Mouse (Mus musculus) thymus, postnatal 0 days (tissue): ENCODE results near the gene Irs1. TPM values are rescaled to one million over a fixed set of nuclear protein-coding genes. Genes with fewer than 3 reads are reported as not detected.

Experiments
- DNase-seq: peaks from one replicate; pipeline ENCODE4 v3.0.0-alpha.2; 2015; ENCODE audit warnings: low spot score
- polyA plus RNA-seq: library from polyadenylated mRNA; unstranded; fragments of >200 nt; fragmentation: Nextera tagmentation; extraction: Ambion mirVana; gene quantifications from 2 replicates; pipeline ENCODE4 v1.2.1, GENCODE M21; 2015

Gene Irs1
- polyA plus RNA-seq, 1 experiment from 2014 or later = 0.72 TPM

DNA sequence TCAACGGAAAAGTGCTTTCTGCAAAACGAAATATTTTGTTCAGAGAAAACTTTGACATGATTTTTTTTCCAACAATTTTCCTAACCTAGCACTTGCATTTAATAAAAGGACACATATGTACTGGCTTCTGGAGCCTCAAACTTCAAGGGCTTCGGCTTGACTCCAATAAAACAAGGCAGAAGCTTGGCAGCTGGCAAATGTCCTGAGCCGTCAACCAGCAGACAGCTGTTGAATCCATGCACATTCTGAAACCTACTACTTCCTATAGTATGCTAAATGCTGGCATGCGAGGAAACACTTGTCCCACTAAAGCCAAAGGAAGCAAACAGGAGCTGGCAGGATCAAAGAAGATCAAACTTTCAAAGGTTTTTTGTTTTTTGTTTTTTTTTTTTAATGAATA lies 33.8 kb downstream of the Irs1 start:
- DNase-seq = no peak

DNA sequence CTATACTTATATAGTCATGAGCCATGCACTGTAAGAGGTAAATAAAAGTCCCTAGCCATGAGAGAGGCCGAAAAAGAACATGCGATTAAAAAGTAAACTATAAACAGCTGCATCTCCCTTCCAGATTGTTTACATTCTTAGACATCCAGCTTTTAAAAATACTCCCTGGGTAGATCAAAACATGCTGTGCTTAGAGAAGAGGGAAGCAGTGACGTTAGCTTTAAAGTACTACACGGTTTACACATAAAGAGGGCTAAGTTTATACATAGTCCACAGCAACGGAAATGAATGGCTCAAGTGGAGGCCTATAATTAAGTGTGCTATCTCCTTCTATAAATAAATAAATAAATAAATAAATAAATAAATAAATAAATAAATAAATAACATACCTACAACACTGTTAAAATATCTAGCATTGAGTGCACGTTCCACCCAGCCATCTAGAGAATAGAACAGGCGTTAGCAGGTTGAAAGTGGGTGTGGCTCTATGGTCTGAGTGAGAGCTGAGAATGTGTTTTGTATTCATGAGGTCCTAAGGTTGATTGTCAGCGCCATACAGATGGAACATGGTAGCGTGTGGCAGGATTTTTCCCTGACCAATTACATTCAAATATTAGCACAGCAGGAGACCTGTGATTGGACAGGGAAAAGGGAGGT lies 37.3 kb downstream of the Irs1 start:
- no peak for DNase-seq

DNA sequence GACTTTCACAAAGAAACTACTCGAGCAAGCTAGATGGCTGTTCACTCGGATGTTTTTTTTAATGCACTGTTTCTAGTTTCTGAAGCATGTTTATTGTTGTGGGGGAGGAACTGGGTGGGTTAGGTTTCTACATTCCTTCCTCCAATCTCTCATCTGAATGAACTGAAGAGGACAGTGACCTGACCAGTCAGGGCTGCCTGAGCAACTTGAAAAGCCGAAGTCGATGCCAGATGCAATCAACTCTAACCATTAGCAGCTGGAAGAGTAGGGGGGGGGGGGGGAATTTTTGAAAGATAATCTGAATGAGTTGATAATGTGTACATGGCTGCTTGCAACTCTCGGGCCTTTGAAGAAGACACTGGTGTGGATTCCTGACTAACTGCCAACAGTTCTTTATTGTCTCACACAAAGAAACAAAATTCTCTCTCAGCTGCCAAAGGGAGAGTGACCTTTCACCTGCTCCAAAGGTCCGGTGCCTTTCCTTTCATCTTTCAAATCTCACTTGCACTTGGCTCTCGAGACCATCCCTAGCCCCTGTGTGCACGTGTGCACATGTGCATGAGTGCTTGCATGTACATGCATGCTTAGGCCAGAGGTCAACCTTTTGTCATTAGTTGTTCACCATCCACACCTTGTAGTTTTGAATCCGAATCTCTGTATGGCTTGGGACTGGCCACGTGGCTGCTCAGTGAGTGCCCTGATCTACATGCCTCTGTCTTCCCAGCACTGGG lies 43.8 kb downstream of the Irs1 start:
- DNase-seq = no peak

DNA sequence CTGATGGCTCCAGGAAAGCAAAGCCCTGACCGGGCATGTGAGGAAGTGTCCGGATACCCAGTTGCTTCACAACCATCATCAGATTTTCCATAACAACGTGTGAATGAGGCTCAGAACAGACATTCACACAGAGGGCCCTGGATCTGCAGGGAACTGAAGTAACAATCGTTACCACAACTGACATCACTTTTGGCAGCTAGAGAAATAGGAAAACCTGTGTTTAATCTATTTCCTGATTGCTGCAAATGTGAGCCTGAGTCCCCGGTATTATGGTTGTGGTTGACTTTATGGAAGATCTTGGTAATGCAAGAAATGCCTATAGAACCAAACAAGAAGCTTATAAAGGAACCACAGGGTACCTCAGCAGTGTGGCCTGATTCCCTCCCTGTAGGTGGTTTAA lies 46.2 kb downstream of the Irs1 start:
- no peak for DNase-seq

DNA sequence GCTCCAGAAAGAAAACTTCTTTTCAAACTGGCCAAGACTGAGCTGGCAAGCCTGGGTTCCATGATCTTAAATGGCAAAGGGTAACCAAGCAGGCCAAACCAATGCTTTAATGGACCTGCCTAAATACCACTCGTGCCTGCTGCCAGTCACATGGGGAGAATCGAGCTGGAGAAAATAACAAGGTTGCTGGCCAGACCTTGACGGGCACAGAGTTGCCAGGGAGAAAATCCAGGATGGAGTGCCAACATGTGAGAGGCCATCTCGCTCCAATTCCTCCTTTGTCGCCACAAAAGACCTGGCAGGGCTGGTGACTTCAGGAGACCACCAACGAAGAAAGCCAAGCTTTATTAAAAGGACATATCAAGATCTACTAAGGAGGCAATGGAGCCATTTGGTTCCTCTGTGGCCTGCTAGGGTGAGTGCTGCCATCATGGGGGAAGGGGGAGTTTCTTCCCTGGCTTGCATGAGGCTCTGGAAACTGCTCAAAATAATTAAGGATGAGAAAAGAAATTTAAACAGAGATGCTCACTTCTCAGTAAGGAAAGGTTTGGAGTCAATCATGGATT lies 47.9 kb downstream of the Irs1 start:
- no peak for DNase-seq

DNA sequence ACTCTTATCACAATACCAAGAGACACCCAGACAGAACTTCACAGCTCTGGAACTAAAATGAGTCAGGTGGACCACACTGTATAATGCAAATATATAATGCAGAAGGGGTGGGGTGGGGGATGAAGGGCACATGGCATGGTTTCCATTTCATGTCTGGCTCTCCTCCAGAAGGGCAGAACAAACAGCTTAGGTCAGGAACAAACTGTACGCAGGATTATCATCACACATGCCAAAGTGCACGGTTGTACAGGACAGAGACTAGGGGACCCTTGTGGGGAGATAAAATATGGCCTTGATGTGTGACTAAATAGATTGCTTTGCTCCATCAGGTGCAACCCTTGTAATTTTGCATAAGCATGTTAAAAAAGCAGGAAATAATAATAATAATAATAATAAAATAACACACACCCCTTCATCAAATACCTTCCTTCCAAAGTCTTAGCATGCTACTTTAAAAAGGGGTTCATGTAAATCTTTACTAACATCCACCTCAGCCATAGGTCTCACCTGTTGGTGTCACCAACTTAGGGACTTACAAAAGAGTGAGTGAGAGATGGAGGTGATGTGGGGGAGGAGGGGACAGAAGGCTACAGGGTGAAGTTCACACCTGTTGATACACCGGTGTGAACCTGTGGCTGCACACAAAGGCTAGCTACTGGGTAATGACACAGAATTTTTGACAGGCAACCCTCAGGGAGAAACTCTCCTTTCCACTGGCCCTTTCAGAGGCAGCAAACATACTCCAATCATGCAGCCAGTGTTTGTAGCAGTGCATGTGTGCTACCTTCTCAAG lies 51.6 kb downstream of the Irs1 start:
- DNase-seq = no peak

DNA sequence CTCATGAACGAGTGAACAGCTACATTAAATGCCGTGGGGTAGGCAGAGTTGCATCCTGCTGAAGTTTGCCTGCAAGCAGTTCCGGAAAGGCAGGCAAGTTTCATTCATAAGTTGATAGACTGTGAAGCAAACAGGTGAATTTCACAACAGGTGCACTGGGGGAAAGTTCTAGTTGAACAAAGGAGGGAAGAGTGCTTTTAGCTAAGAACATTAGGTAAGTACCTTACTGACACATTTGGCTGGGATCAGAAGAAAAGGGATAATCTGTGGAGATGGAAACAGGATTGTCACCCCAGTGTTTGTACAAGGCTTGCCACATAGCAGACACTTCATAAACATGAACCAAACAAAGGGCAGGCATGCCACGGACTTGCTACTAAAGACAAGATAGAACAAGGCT lies 53.0 kb downstream of the Irs1 start:
- DNase-seq = no peak

DNA sequence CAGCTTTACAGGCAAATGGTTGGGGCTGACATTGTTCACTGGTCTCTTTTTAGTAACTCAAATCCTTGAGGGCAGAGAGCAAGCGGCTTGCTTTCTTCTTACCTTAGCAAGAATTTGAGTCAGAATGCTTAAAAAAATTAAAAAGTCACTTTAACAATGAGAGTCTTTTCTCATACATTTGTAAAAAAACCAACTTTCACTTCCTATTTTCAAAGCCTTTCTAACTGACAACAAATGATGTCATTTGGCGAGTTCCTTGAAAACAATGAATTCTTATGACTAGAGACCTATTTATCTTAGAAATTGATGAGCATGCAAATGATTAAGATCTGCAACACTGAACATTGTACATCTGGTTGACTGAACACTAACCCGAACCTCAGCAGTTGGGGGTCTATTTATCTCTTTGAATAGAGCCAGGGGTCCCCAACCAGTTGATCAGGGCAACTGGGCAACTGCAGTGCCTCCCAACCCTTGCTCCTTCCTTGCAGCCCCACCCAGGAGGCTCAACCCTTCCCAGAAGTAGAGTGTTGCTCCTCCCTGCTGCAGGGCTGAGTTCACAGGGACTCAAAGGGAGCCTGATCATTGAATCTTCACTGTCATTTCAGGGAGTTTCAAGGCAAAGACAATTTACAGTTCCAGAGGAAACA lies 55.6 kb downstream of the Irs1 start:
- no peak for DNase-seq

DNA sequence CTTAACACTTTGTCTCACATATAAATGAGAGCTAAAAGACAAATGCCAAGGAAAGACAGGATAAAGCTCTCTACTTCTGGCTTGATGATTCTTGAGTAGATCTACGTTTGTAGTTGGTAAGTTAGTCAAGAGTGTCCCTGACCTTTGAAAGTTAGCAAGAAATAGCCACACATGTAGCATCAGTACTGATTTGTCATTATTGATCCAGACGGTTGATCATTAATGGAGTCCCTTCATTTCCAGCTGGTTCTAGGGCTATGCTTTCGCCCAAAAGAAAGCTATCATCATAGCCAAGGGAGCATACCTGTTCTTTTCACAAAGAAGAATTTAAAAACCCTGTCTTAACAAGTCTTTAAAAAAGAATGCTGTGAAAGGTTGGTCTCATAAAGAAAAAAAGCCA lies 56.6 kb downstream of the Irs1 start:
- DNase-seq = no peak

DNA sequence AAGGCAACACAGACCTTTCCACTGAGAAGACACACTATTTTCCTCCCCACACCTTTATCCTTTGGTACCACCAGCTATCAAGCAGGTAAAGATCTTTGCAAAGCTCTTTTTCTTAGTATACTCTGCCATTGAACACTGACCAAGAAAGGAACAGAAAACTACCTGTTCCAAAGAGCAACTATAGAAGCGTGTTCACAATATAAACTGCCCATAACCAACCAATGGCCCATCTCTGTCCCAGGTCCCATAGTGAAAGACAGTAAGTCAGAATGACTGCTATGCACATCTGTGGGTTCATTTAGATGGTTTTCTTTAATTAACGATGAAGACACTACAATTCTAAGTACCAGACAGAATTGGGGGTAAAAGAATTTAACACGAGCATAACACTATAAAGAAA lies 58.4 kb downstream of the Irs1 start, which contains the start of gene Gm9747:
Gm9747 (plus strand) TSS at position 301 of the 400 bp plus-strand sequence.
- no peak for DNase-seq

DNA sequence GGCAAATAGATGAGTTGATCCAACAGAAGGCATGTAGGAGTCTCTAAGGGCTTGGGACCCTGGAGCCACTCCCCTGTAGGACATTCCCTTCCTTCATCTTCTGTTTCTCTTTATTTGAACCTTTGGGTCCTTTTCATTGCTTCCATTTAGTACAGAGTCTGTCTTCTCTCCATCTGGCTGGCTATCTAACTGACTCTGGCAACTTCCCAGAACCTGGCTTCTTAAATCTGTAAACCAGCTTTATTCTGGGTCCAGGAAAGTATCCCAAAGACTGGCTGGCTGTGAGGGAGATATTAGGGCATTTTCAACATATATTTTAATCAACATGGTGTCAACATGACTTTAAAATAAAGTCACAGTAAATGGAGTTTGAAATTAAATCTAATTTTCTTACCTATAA lies 62.4 kb downstream of the Irs1 start:
- no peak for DNase-seq

DNA sequence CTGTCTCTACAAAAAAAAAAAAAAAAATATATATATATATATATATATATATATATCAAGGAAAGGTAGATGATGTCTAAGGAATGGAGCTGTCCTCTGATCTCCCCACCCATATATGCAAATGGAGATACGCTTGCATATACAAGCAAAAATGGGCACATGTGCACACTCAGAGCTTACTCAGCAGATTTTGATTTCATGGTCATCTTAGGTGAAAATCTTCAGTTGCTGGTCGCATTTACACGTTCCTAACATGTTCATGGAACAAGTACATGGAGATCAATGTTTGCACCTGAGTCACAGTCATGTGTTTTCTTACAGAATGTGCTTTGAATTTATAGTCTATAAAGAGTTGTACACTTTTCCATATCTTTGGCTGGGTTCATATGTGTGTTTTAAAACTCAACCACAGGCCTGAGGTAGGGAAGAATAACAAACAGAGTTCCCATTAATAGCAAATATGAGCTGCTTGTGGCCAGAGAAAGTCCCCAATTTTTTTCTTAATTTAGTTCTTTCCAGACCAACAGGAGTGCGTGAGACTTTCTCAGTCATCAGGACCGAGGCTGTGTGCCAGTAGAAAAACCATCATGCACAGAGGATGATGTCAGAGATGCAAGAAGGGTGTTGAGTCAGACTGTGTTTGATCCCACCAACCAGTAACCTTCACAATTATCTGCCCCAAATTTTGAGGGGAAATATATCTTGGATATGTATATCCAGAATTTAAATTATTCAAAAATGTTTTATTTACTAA lies 68.0 kb downstream of the Irs1 start:
- no peak for DNase-seq

DNA sequence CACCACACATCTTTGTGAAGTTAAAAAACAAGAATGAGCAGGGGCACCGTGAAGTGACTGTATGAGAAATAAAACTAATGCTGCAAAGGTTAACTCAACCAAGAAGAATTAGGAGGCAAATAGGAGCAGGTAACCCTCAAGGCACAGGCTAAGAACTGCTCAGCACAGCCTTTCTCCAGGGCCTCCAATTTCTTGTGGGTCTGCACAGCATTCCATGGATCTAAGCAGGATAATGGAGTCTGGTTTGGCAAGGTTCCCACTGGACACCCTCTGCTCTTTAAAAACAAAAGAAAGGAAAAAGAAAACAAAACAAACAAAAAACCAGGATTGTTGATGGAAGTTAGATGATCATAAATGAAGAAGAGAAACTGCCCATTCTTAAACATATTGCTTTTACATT lies 69.8 kb downstream of the Irs1 start:
- DNase-seq = no peak

DNA sequence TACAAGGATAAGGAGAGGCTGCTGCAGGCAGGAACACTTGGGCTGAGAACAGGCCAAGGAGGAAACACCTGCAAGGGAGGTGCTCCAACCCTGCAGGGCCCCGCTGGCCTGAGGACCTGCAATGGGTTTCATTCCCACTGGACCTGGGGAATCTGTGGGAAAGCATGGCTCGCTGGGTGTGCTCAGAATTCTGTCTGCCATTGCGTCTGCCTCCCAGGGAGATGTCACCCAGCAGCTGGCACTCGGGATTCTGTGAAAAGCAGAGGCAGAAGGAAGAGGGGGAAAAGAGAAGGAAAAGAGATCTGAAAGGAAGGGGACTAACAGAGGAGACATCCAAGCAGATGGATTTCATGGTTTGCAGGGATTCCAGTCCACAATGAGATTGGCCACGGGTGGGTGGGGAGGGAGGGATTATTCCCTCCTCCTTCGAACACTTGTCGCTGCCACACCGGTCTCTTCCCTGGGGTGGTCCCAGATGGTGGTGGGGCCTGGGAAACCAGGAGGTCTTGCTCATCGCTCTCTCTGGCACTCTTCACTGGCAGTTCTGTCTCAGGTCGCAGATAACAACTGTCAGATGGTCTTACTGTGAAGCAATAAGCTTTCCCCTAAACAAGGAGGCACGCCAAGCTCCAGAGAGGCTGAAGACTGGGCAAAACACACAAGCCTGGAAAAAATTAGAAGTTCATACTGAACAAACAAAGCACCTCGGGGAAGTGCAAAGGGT lies 70.4 kb downstream of the Irs1 start:
- no peak for DNase-seq

DNA sequence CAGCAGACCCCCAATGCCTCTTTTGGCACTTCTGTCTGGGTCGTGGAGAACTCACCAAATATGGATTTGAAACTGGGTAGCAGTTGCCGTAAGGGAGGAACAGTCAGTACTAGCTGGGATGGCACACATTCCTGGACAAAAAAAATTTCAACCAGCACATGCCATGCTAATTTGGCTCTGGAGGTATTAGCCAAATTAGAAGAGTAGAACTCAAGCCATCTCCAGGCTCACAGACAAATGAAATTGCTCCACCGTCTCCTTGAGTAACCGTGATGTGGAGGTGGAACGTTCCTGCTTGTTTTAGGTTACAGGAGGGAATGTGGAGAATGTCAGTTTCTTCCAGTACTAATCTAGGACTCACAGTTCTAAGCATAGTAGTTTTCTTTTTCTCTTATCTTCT lies 83.7 kb downstream of the Irs1 start:
- DNase-seq = no peak

DNA sequence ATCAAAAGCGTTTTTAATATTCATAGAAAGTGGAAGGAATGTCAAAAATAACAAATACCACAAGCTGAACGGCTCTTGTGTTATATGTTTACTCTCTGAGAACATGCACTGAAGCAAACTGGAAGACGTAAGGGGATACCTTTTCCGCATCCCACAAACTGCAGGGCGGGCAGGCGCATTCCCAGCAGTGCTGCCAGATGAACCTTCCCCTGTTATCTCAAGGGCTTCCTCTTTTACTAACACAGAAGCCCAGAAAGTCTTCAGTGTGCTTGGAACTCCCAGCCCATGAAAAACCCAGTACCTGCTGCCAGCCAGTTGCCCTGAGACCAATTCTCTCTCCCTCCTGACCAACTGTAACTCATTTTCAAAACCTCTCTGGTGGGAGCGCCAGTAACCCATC lies 90.6 kb downstream of the Irs1 start:
- DNase-seq = no peak

DNA sequence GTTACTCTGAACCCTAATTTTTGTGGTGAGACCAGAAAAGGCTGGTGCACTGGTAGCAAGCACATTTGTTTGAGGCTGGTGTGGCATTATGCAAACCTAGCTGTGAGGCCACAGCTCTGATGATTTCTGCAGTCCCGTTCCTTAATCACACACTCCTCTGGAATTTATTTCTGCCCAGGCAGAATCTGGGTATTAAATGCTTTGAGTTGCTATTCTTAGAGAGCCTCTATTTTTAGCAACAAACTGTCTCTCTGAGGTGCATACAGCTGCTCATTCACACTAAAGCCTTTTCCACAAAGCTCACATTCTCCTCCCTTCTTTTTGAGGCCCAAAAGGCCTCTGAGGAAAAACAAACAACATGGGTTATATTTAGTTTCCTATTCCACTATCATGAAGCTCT lies 91.3 kb downstream of the Irs1 start:
- no peak for DNase-seq

DNA sequence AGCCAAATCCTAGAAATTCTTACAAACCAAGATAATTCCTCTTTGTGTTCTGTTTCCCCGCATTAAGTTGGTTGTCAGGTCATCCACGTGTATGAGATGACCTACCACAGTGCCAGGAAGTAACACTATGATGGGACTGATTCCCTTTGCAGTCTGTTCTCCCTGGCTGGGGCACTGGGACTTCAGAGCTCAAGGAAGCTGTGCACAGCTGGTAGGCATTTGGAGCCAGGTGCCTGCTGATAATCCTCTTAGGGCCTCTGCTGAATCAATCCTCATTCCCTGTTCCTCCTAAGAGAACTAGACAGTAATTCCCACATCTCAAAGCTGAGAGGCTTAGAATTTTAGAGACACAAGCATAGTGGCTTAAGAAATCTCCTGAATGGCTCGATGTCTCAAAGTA lies 99.6 kb downstream of the Irs1 start:
- no peak for DNase-seq

DNA sequence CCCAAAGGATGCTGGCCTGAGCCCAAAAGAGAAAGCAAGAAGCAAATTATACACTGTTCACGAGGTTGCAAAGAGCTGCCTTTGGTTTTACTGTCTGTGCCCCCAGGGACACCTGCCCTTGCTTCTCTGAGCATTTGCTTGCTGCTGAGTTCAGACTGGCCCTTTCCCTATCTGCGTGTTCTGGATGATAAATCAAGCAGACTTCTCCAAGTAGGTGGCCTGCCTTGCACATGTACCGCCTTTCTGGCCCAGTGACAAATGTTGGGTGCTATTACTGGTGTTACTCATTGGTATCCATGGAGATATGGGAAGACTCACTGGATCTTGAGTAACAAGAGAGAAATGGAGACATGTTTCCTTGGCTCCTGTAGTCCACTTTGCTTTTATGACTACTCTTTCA lies 101.7 kb downstream of the Irs1 start:
- no peak for DNase-seq

DNA sequence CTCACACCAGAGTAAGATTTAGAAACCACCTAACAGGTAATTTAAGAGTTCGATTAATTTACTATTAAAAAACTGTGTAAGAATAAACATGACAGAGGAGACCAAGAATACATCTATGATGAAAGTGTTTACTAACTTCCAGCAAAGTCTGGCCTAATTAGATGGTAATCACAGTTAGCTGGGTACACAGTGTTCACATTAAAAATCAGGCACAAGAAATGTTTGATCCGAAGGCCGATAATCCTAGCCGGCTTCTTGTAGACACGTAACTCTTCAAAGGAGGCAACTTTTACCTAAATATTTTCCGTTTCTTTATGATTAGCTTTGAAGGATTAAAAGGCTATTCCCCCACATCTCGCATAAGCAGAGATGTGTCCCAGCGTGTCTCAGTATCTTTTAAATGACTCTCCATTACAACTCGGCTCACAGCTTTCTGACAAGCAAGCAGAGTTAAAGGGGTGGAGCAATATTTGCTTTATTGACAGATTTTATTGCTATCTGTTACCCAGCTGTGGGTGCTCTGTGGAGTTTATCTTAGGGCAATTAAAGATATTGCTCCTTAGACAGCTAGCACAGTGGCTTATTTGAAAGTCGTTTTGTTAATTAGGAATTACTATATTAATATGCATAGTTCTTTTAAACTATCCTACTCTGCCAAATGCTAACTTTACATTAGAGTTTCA lies 102.5 kb downstream of the Irs1 start:
- DNase-seq = no peak
